Mouse (Mus musculus): ENCODE data around the gene Rhpn2. TPM values are rescaled to one million over a fixed set of nuclear protein-coding genes. Genes with fewer than 3 reads are reported as not detected.
A peak's percentile ranks its signal among the peaks of the same experiment; 100 is the strongest.

The Rhpn2 gene
- polyA plus RNA-seq, 1 experiment from 2014 or later, result 3.8 TPM

GRCm38 (mm10) chr7:35373146-35373989 lies 39.4 kb downstream of the Rhpn2 start:
- Histone ChIP-seq H3K27me3 (replicated peaks; ENCODE audit: control insufficient read depth, insufficient read depth, low read length) (no peaks in the 10 kb centered on the region), H3K4me3 (ENCODE audit: low read depth, low read length) (no peak overlapping the region), H3K27ac (replicated peaks; ENCODE audit: low read depth, low read length) (no peak overlapping the region), H3K9ac (ENCODE audit: low read depth, low read length) (no peak overlapping the region), H3K9me3 (ENCODE audit: control insufficient read depth, low read length) (peaks cover 11% of the 10 kb centered on the region; the same call in 1 of the 2 replicates), H3K4me2 (ENCODE audit: low read depth, low read length) (no peak overlapping the region), H3K36me3 (ENCODE audit: control insufficient read depth, insufficient read depth, low read length) (no peaks in the 10 kb centered on the region), H3K4me1 (ENCODE audit: control insufficient read depth, insufficient read depth, low read length) (no peaks in the 10 kb centered on the region)
- 63% methylated on average over 16 of the region's 16 CpGs for WGBS
- ATAC-seq (ENCODE audit: low read depth), result peak; percentile 78
- DNase-seq (ENCODE audit: low spot score), result peak; percentile 57

- no peaks in the 10 kb centered on the region for H3K27me3 ChIP-seq (replicated peaks; ENCODE audit: control insufficient read depth, insufficient read depth, low read length)
- H3K9ac ChIP-seq (ENCODE audit: low read depth, low read length), result no peak overlapping the region
- no peak overlapping the region for H3K4me2 ChIP-seq (ENCODE audit: low read depth, low read length)
- WGBS, result 76% methylated on average over 7 of the region's 7 CpGs
- H3K4me1 ChIP-seq (ENCODE audit: control insufficient read depth, insufficient read depth, low read length), result no peaks in the 10 kb centered on the region
- DNase-seq (ENCODE audit: low spot score) (no peak), ATAC-seq (ENCODE audit: low read depth) (no peak)
- peaks cover 3% of the 10 kb centered on the region; the same call in 1 of the 2 replicates for H3K9me3 ChIP-seq (ENCODE audit: control insufficient read depth, low read length)
- H3K4me3 ChIP-seq (ENCODE audit: low read depth, low read length), result no peak overlapping the region
- no peak overlapping the region for H3K27ac ChIP-seq (replicated peaks; ENCODE audit: low read depth, low read length)
- no peaks in the 10 kb centered on the region for H3K36me3 ChIP-seq (ENCODE audit: control insufficient read depth, insufficient read depth, low read length)
These were observed 40.3 kb downstream of the Rhpn2 start for GRCm38 (mm10) chr7:35374265-35374664.

- H3K27me3 ChIP-seq (replicated peaks; ENCODE audit: control insufficient read depth, insufficient read depth, low read length), result no peaks in the 10 kb centered on the region
- H3K9ac ChIP-seq (ENCODE audit: low read depth, low read length), result no peak overlapping the region
- no peaks in the 10 kb centered on the region for H3K36me3 ChIP-seq (ENCODE audit: control insufficient read depth, insufficient read depth, low read length)
- H3K9me3 ChIP-seq (ENCODE audit: control insufficient read depth, low read length), result no peaks in the 10 kb centered on the region
- 87% methylated on average over 9 of the region's 9 CpGs for WGBS
- no peak overlapping the region for H3K27ac ChIP-seq (replicated peaks; ENCODE audit: low read depth, low read length)
- H3K4me3 ChIP-seq (ENCODE audit: low read depth, low read length), result no peak overlapping the region
- H3K4me2 ChIP-seq (ENCODE audit: low read depth, low read length), result no peak overlapping the region
- ATAC-seq (ENCODE audit: low read depth) (no peak), DNase-seq (ENCODE audit: low spot score) (no peak)
- peaks cover 3% of the 10 kb centered on the region; the same call in 1 of the 2 replicates for H3K4me1 ChIP-seq (ENCODE audit: control insufficient read depth, insufficient read depth, low read length)
These were observed 42.7 kb downstream of the Rhpn2 start for GRCm38 (mm10) chr7:35376623-35377022.

DNA sequence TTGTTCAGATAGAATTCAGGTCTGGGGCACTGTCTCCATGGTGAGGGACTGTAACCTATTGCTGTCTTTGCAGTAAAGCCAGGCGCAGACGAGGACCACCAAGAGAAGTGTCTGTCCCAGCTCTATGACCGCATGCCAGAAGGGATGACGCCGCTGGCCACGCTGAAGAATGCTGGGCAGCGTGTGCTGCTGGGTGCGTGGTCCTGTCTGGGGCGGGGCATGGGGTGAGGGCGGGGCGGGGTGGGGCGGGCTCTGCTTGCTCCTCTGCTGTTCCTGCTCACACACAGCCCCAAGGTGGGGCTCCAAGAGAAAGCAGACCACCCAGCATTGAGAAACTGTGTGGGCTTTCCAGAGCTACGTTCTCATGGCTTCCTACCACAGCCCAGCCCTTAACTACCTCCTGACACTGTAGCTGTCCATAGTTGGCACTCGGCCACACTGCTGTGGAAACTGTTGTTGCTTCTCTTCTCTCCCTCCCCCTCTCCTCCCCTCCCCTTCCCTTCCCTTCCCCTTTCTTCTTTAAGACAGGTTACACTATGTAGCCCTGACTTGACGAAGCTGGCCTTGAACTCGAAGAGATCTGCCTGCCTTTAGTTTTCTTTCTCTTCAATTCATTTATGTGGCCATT lies 45.6 kb downstream of the Rhpn2 start:
- no peak overlapping the region for H3K27ac ChIP-seq (replicated peaks; ENCODE audit: low read depth, low read length)
- DNase-seq (ENCODE audit: low spot score) (peak; percentile 48), ATAC-seq (ENCODE audit: low read depth) (no peak)
- H3K4me2 ChIP-seq (ENCODE audit: low read depth, low read length), result 0 out of 2 replicates have a peak overlapping the region, but pooled peaks have one; percentile 12
- H3K9ac ChIP-seq (ENCODE audit: low read depth, low read length), result no peak overlapping the region
- H3K4me3 ChIP-seq (ENCODE audit: low read depth, low read length), result no peak overlapping the region
- H3K9me3 ChIP-seq (ENCODE audit: control insufficient read depth, low read length), result no peaks in the 10 kb centered on the region
- H3K4me1 ChIP-seq (ENCODE audit: control insufficient read depth, insufficient read depth, low read length), result peaks cover 3% of the 10 kb centered on the region; the same call in 1 of the 2 replicates
- 45% methylated on average over 11 of the region's 16 CpGs for WGBS
- no peaks in the 10 kb centered on the region for H3K27me3 ChIP-seq (replicated peaks; ENCODE audit: control insufficient read depth, insufficient read depth, low read length)
- H3K36me3 ChIP-seq (ENCODE audit: control insufficient read depth, insufficient read depth, low read length), result no peaks in the 10 kb centered on the region

DNA sequence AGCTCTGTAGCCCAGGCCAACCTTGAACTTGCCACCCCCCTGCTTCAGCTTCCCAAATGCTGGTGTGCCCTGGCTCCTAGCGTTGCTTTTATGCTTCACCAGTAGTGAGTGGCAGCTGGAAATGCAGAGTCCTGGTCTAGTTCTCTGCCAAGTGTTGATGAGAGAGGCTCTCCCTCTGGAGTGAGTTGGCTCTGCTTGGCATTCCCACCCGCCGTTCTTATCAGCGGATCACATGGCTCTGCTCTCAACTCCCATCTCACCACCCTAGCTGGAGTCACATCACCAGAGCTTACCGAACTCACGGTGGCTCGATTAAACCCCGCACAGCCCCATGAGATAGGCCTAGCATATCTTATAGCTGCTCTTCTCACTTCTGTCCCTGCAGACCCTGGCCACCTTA lies 46.4 kb downstream of the Rhpn2 start:
- no peak for ATAC-seq (ENCODE audit: low read depth)
- no peak overlapping the region for H3K4me3 ChIP-seq (ENCODE audit: low read depth, low read length)
- 88% methylated on average over 8 of the region's 8 CpGs for WGBS

DNA sequence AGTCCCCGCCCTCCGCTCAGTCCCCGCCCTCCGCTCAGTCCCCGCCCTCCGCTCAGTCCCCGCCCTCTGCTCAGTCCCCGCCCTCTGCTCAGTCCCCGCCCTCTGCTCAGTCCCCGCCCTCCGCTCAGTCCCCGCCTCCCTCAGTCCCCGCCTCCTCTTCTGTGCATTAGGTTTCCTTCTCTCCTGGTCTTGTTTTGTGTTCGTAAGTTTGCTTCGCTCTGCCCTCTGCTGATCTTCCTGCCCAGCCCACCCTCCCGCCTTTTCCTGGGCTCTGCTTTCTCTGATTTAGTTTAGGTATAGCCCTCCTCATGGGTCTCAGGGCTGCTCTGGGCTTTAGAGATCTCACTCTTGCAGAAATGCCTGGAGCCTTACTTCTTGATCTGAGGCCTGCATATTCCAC lies 47.9 kb downstream of the Rhpn2 start:
- 61% methylated on average over 11 of the region's 16 CpGs for whole genome bisulfite sequencing
- no peaks in the 10 kb centered on the region for H3K27me3 ChIP-seq (replicated peaks; ENCODE audit: control insufficient read depth, insufficient read depth, low read length)
- no peak overlapping the region for H3K27ac ChIP-seq (replicated peaks; ENCODE audit: low read depth, low read length)
- H3K4me3 ChIP-seq (ENCODE audit: low read depth, low read length), result no peak overlapping the region
- ATAC-seq (ENCODE audit: low read depth) (no peak), DNase-seq (ENCODE audit: low spot score) (no peak)
- no peaks in the 10 kb centered on the region for H3K9me3 ChIP-seq (ENCODE audit: control insufficient read depth, low read length)
- no peak overlapping the region for H3K4me2 ChIP-seq (ENCODE audit: low read depth, low read length)
- H3K36me3 ChIP-seq (ENCODE audit: control insufficient read depth, insufficient read depth, low read length), result no peaks in the 10 kb centered on the region
- H3K4me1 ChIP-seq (ENCODE audit: control insufficient read depth, insufficient read depth, low read length), result peaks cover 3% of the 10 kb centered on the region; the same call in 1 of the 2 replicates
- H3K9ac ChIP-seq (ENCODE audit: low read depth, low read length), result no peak overlapping the region

More for the DNA sequence above, 46.4 kb downstream of the Rhpn2 start:
- H3K27me3 ChIP-seq (replicated peaks; ENCODE audit: control insufficient read depth, insufficient read depth, low read length), result no peaks in the 10 kb centered on the region
- no peaks in the 10 kb centered on the region for H3K36me3 ChIP-seq (ENCODE audit: control insufficient read depth, insufficient read depth, low read length)
- H3K9ac ChIP-seq (ENCODE audit: low read depth, low read length), result no peak overlapping the region
- peaks cover 3% of the 10 kb centered on the region; the same call in 1 of the 2 replicates for H3K4me1 ChIP-seq (ENCODE audit: control insufficient read depth, insufficient read depth, low read length)
- H3K27ac ChIP-seq (replicated peaks; ENCODE audit: low read depth, low read length), result no peak overlapping the region
- H3K4me2 ChIP-seq (ENCODE audit: low read depth, low read length), result no peak overlapping the region
- no peak for DNase-seq (ENCODE audit: low spot score)
- no peaks in the 10 kb centered on the region for H3K9me3 ChIP-seq (ENCODE audit: control insufficient read depth, low read length)

DNA sequence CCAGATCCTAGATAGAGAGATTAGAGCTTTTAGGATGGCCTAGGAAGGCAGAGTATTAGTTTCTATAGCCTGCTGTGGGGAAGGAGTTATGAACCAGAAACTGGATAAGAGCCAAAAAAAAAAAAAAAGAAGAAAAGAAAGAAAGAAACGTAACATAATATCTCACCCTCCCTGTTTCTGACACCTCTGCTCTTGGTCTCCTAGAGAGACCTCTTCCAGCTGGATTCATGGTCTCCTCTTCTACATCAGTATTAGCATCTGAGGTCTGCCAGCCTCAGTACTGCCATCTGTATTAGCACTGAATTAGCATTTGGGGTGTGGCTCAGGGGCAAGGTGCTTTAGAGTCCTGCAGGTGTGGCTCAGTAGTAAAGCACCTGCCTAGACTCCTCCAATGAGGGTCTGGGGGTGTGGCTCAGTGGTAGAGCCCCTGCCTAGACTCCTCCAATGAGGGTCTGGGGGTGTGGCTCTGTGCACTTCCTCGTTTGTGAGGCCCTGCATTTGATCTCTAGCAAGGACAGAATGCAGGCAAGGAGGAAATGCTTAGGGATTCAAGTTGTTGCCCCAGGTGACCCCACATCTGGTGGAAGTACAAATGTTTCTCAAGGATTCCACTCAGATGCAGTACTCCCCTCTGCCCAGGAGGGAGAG lies 48.9 kb downstream of the Rhpn2 start:
- WGBS, result 17% methylated on average over 2 of the region's 2 CpGs
- peak; percentile 80; the same call in 1 of the 2 replicates for ATAC-seq (ENCODE audit: low read depth)

DNA sequence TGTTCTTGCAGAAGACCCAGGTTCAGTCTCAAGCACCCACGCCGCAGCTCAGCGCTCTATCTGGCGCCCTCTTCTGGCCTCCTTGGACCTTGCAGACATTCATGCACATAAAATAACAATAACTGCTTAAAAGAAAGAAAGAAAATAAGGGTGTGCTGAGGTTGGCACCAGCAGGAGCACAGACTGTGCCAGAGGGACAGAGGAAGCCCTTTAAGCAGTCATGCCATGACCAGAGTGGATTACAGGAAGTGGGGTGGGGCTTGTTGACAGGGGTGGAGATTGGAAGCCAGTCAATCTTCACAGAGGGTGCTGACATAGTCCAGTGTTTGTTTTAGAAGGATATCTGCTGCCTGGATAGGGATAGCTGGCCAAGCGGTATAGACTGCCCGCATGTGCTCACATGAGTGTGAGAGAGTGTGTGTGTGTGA lies 52.6 kb downstream of the Rhpn2 start:
- Histone ChIP-seq H3K9ac (ENCODE audit: low read depth, low read length) (no peak overlapping the region), H3K4me2 (ENCODE audit: low read depth, low read length) (no peak overlapping the region), H3K27me3 (replicated peaks; ENCODE audit: control insufficient read depth, insufficient read depth, low read length) (no peaks in the 10 kb centered on the region), H3K4me3 (ENCODE audit: low read depth, low read length) (no peak overlapping the region), H3K27ac (replicated peaks; ENCODE audit: low read depth, low read length) (no peak overlapping the region), H3K36me3 (ENCODE audit: control insufficient read depth, insufficient read depth, low read length) (no peaks in the 10 kb centered on the region), H3K4me1 (ENCODE audit: control insufficient read depth, insufficient read depth, low read length) (no peaks in the 10 kb centered on the region), H3K9me3 (ENCODE audit: control insufficient read depth, low read length) (no peaks in the 10 kb centered on the region)
- DNase-seq (ENCODE audit: low spot score) (no peak), ATAC-seq (ENCODE audit: low read depth) (no peak)
- 55% methylated on average over 6 of the region's 6 CpGs for WGBS

More for the DNA sequence above, 48.9 kb downstream of the Rhpn2 start:
- Histone ChIP-seq H3K27me3 (replicated peaks; ENCODE audit: control insufficient read depth, insufficient read depth, low read length) (no peaks in the 10 kb centered on the region), H3K36me3 (ENCODE audit: control insufficient read depth, insufficient read depth, low read length) (no peaks in the 10 kb centered on the region), H3K9ac (ENCODE audit: low read depth, low read length) (no peak overlapping the region), H3K9me3 (ENCODE audit: control insufficient read depth, low read length) (no peaks in the 10 kb centered on the region), H3K27ac (replicated peaks; ENCODE audit: low read depth, low read length) (no peak overlapping the region), H3K4me2 (ENCODE audit: low read depth, low read length) (no peak overlapping the region), H3K4me1 (ENCODE audit: control insufficient read depth, insufficient read depth, low read length) (peaks cover 3% of the 10 kb centered on the region; the same call in 1 of the 2 replicates), H3K4me3 (ENCODE audit: low read depth, low read length) (no peak overlapping the region)
- DNase-seq (ENCODE audit: low spot score), result peak; percentile 44

Data from embryonic facial prominence, embryonic 14.5 days (tissue).